Mouse (Mus musculus): Measurements from ENCODE around the gene Cyp46a1.

DNA sequence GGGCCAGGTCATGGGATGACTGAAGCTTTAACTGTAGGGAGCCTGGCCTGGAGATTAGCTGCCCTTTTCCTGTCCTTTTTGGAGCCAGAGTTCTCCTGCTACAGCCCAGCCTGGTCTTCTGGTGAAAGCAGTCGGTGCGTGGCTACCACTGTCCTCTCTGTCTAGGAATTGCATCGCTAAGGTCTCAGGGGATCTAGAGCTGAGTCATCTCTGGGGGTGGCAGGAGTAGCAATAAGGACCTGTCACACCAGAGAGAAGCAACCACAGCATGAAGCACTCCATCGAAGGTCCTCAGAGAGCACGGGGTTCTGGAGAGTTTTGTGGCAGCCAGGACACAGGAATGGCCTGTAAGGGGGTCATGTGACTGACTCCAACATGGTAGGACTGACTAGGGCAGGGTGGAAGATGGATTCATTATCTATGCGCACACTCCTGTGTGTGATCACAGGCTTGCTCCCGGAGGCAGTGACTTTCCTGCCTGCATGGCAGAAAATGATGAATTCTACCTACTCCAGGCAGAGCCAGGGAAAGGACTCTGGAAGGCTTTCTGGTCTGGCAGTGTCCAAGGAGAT lies 23.6 kb upstream of the Cyp46a1 start:
- TF ChIP-seq POLR2A (IDR thresholded peaks at IDR 0.05; ENCODE audit: borderline replicate concordance, control insufficient read depth, low read depth, low read length) (no peak), CTCF (IDR thresholded peaks at IDR 0.05; ENCODE audit: control insufficient read depth, insufficient read depth, low read length) (no peak)

Data from bone marrow, adult 2 months (tissue).